Mouse (Mus musculus) liver (tissue): ENCODE measurements at regions not wholly inside any gene's neighbourhood (a gene's known extent, or its start where the extent isn't known, plus 50 kb on each side); places are given as distances from the start of the nearest gene placed in this dataset.

Experiments used
- DNase-seq: peaks from one replicate; pipeline ENCODE4 v3.0.0-alpha.2; 2020; ENCODE audit warnings: mixed read lengths

GRCm38 (mm10) chr4:89500232-89500631 lies 179.0 kb upstream of the Dmrta1 start:
- no peak for DNase-seq

DNA sequence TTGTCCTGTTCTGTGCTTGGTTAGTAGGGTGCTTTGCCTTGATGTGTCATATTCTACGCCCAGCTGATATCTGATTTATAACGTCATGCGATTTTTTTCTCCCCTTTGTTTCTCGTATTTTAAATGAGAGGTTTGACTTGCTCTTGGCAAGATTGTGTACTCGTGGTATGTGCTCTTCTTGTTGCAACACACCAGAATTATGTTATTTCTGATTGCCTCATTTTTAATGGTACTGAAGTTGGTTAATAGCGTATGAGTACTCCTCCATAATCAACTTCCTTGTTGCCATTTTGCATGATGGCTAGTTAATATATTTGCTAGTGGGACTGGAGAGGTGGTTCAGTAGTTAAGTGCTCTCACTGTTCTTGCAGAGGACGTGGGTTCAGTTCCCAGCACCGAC lies 180.1 kb upstream of the Cdkn2b start:
- no peak for DNase-seq

GRCm38 (mm10) chr4:89487416-89488165 lies 176.8 kb upstream of the Cdkn2b start:
- no peak for DNase-seq

DNA sequence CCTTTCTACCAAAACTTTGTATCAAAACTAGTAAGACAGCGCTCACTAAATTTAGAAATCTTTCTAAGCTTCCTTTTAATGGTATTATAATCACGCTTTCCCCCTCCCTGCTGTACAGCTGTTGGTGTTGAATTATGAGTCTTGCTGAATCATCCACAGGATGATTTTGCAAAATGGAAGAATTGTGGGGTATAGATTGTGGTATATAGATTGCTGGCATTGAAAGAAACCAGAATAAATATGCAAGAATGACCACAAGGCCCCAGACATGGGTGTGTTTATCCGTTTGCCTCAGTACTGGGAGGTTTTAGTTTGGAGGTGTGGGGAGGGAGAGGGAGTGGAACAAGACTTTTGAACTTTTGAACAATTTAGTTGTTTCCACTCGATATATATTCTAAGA lies 176.1 kb upstream of the Cdkn2b start:
- no peak for DNase-seq

DNA sequence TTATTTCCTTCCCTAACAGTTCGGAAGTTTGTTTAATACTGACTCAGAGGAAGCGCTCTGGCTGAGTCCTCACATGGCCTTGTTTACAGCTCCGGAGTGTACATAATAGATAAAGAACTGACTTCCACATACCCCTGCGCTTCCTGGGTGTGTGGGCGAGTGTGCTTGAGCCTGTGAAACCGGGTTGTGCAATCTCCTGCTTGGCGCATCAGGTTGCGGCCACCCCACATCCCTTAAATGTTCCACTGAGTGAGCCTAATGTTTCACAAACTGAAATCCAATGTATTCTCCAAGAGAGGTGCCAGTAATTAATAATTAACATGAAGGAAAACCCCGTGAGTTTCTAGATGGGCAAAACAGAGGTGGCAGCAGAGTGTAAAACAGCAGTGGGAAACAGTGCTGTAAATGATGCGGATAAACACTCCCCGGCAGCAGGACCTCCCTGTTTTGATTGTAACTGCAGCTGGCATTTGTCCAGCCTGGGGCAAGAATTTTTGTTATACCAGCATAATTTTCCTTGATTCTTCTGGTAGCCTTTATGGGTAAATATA lies 175.2 kb upstream of the Cdkn2b start:
- peak; percentile 69 for DNase-seq

GRCm38 (mm10) chr4:89478646-89479237 lies 167.9 kb upstream of the Cdkn2b start:
- DNase-seq, result no peak

DNA sequence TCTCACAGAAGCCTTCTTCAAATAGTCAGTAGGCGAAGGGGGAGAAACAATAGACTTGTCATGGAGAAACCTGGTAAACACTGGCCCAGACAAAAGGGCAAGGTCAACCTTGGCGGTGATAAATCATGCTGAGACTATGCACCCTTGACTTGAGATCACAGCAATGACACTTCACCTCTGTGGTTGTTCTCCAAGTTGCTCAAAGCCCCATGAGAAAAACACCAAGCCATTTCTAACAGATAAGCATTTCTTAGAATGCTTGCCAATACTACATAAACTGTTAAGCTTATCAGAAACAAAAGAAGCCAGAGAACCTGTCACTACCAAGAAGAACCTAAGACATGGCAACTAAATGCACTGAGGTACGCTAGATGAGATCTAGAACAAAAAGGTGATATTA lies 165.0 kb upstream of the Cdkn2b start:
- peak; percentile 9 for DNase-seq

DNA sequence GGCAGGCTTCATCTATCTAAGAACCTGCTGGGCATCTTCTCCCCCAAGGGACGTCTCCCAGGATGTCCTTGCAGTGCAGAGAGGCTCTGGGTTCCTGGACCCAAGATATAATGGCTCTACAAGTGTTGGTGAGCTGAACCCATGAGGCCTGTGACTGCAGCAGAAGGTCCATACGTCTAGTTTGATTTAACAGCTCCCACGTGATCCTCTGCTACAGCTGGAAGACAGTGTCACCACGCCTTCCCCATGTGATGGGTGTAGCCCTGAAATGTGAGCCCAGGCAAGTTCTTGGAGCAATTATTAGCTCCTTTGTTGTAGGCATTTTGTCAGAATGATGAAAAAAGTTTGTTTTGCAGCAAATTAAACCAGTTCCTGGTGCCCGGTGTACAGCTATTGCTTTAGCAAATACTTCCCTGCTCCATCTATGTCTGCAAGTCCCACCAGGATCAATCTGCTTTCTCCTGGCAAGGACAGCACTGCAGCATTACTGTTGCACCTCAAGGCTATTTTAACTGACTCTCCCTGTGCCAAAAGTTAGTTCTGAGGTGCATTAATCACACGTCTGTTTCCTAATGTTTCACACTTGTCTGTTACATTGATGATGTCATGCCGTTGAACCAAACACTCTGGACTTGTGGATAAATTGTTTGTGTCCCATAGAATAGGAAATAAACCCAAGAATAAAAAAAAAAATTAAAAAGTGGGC lies 164.2 kb upstream of the Cdkn2b start:
- peak; percentile 50 for DNase-seq

DNA sequence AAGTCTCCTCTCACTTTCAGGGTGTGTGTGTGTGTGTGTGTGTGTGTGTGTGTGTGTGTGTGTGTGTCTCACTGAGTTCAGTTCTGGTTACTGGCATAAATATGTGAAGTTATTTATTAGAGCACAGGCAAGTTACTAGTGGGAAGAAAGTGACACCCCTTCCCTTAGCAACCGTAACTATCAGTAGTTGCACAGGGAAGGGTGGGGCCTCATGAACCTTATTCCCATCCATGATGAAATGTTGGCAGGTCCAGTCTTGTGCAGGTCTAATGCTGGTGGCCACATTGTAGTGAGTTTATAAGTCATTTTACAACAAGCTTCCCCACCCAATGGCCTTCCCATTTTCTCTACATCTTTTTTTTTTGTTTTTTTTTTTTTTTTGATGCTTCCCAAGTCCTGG lies 160.6 kb upstream of the Cdkn2b start:
- peak; percentile 33 for DNase-seq

GRCm38 (mm10) chr4:89470756-89471155 lies 159.9 kb upstream of the Cdkn2b start:
- DNase-seq, result no peak

DNA sequence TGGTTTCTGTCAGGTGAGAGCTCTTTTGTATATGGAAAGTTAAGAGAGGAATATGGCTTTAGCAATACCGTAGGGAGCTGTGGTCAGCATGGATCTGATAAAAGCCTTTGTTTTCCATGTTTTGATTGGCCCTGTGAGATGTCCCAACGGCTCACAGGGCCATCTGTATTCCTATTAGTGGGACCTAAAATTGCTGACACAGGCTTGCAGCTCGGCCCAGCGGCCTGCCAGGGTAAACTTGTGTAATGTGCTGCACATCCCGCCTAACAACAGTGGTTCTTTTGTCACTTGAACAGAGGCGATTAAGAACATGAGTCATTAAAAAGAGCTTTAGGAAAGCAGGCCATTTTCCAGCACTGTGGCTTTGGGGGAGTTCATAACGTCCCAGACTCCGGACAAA lies 159.0 kb upstream of the Cdkn2b start:
- DNase-seq, result no peak

GRCm38 (mm10) chr4:89469406-89469805 lies 158.6 kb upstream of the Cdkn2b start:
- DNase-seq, result no peak

- DNase-seq, result no peak
Observed at GRCm38 (mm10) chr4:89466766-89467165, 155.9 kb upstream of the Cdkn2b start.

- DNase-seq, result no peak
Observed at GRCm38 (mm10) chr4:89463121-89463520, 152.3 kb upstream of the Cdkn2b start.

DNA sequence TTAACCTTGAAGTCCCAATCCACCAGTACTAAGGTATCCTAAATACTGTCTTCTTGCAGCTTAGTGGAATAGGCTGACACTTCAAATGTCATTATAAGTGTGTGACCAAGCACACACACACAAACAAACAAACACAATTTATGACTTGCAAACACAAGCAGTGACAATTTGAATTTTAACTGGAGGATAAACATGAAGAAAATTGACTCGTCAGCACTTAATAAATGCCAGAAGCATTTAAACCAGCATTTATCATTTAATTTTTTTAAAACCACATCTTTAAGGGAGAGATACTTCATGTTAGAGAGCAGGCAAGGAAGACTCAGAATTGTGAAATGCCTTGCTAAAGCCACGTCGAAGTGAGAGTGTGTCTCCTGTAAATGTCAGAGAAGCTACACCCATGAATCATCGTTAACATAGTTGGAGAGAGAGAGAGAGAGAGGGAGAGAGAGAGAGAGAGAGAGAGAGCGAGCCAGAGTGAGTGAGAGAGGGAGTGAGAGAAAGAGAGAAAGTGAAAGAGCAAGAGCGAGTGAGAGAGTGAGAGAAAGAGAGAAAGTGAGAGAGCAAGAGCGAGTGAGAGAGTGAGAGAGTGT lies 149.4 kb upstream of the Cdkn2b start:
- DNase-seq, result no peak

DNA sequence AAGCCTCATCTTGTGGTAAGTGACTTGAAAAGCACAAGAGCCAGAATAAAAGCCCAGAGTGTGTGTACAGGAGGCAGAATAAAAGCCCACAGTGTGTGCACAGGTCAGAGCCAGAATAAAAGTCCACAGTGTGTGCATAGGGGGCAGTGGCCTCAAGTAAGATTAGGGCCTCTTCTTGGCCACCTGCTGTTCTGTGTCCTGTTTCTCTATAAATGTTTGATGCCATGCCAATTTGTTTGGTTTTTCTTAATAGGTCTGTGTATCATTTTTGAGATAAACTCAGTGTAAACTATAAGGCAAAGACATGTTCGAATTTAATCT lies 148.5 kb upstream of the Cdkn2b start:
- no peak for DNase-seq

GRCm38 (mm10) chr4:89458628-89459345 lies 147.9 kb upstream of the Cdkn2b start:
- no peak for DNase-seq

- no peak for DNase-seq
Observed at GRCm38 (mm10) chr4:89457861-89458260, 147.0 kb upstream of the Cdkn2b start.

GRCm38 (mm10) chr4:89454926-89455325 lies 144.1 kb upstream of the Cdkn2b start:
- no peak for DNase-seq

- no peak for DNase-seq
Observed at GRCm38 (mm10) chr4:89453051-89453450, 142.2 kb upstream of the Cdkn2b start.

DNA sequence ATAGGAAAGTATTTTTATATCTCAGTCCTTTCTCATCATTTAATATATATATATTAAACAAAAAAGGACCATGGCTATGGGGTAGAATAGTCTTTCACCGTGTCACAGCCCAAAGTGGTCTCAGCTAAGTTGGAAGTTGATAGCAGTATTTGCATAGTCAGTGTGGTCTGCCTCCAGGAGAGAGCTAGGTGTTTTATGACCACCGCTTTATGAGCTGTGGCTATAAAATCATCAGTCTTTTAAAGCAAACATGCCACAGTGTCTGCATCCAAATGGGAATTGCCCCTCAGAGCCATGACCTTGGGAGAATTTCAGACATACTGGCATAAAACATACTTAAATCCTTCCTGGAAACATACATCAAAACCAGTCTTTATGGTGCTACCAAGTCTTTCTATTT lies 140.9 kb upstream of the Cdkn2b start:
- DNase-seq, result no peak

DNA sequence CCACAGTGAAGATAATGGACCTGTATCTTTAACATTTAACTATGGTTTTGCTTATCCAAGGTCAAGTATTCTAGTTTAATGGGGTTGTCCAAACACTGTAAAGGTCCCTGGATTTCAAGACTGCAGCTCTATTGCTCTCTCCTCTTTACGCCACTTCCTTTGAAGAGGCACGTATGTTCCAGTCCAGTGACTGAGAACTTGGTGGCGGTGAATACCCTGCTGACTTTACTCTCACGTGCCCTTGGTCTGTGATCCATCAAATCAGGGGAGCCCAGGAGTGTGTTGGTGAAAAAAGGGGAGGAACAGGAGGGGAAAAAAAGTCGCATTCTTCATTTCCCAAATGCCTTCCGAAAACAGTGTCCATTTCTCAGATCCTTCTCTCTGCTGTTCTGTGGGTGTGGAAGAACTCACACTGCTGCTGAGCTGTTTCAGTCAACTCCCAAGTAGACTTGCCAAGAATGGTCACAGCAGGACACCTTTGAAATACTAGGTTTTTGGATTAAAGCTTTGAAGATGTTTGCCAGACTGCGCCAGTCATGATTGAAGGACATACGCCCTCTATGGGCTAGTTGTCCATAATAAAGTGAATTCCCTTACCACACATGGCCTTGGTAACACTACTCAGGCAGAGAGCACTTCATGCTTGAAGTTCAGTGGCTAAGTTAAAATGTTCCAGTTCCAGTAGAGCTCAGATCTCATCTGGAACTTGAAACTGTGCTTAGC lies 136.1 kb upstream of the Cdkn2b start:
- DNase-seq, result no peak
